Mouse (Mus musculus): ENCODE results near the gene Fam193b.

GRCm38 (mm10) chr13:55613471-55613870, 42.6 kb upstream of the Fam193b start:
- TF ChIP-seq CTCF (IDR thresholded peaks at IDR 0.05) (no peak), EP300 (IDR thresholded peaks at IDR 0.05) (no peak)
